Mouse (Mus musculus): ENCODE measurements around the gene Tmem151b. TPM values are rescaled to one million over a fixed set of nuclear protein-coding genes. Genes with fewer than 3 reads are reported as not detected.
A peak's percentile ranks its signal among the peaks of the same experiment; 100 is the strongest.

Tmem151b gene
- total RNA-seq, 2 experiments from 2014 or later, result not detected

DNA sequence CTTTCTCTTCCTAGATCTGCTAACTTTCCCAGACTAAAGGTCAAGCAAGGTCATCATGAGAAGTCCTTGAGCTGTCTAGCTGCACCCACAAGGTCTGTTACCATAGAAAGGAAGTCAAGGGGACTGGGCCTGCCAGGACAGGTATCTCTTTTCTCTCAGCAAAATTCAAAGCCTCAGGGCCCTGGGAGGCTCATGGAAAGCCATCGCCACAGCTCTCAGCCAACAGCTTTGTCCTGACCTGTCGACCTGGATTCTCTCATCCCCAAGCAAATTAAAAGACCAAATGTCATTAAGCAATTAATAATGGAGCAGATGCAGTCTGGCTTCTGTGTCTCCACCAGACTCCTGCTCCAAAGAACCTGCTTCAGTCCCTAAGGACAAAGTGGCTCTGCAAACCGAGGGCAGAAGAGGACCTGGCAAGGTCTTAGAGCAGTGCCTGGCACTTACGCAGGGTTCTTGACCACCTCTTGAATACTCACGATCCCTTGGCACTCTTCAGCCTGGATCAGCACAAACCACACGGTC lies 43.5 kb downstream of the Tmem151b start:
- intact Hi-C loops (cut with DNase I), result no loop called here
- Histone ChIP-seq H3K4me3 (peak overlapping the region; percentile 95), H3K27ac (peak overlapping the region; percentile 95)
- no peak for DNase-seq
- TF ChIP-seq CTCF (IDR thresholded peaks at IDR 0.05), result no peak

DNA sequence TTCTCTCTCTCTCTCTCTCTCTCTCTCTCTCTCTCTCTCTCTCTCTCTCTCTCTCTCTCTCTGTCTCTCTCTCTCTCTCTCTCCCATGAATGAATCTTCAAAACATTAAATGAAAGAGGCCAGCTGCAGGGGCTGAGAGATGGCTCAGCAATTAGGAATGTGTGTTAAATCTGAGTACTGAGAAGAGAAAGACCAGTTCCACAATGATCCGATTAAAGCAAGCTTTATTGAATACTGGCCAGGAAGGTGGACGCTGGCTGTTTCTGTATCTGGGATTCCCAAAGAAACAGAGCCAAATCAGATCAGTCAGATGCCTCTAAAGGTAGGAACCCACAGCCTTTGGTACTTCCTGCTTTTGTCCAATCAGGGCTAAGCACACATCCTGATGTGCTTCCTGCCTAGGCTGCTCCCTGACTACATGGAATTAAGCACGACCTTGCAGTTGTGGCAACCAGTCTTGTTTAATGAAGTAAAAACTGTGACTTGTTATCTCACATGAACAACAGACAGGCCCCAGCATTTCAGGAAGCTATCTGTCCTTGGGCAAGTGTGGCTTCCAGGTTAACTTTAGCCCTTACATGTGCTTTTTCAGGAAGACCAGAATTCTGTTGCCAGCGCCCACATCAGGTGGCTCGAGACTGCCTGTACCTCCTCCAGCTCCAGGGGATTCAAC lies 46.0 kb downstream of the Tmem151b start:
- Histone ChIP-seq H3K4me3 (no peak overlapping the region), H3K27ac (peak overlapping the region; percentile 12; the same call in 1 of the 2 replicates)
- DNase-seq, result no peak
- no peak for TF ChIP-seq CTCF (IDR thresholded peaks at IDR 0.05)
- intact Hi-C loops (cut with DNase I), result no loop called here

DNA sequence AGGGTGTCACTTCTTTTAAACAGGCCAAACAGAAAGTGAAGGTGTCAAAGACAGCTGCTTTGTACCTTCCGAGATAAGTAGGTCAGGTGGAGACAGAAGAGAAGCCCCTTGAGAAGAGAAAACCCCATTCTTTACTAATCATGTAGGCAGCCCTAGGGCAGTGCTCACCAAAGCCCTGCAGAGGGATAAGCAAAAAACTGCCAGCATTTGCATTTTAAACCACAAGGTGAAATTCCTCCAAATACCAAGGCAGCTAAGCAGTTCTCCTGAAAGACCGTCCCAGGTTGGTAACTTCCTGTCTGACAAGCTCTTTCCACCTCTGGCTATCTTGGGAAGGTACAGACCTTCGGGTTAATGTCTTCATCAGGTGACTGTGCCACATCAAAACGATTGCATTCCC lies 47.2 kb downstream of the Tmem151b start:
- no peak for DNase-seq
- H3K27ac ChIP-seq, result no peak overlapping the region
- no peak overlapping the region for H3K4me3 ChIP-seq
- intact Hi-C loops (cut with DNase I), result no loop called here
- TF ChIP-seq CTCF (IDR thresholded peaks at IDR 0.05), result no peak

DNA sequence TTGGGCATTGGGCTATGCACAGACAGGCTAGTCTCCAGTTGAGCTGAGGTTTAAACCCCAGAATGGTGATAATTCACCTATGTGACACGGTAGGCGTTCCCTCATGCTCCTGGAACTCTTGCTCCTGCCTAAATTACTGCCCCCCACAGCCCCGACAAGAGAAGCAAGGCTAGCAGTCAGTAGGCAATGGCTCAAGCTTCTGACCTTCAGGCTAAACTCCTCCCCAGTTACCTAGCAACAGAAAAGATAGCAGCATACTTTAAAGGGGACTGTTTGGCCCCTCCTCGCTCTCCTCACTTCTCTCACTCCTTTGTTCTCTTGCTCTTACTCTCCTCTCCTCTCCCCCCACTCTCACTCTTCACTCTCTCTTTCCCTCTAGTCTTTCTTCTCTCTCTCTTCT lies 48.5 kb downstream of the Tmem151b start:
- TF ChIP-seq CTCF (IDR thresholded peaks at IDR 0.05), result no peak
- intact Hi-C loops (cut with DNase I), result no loop called here
- Histone ChIP-seq H3K27ac (no peak overlapping the region), H3K4me3 (no peak overlapping the region)
- no peak for DNase-seq

DNA sequence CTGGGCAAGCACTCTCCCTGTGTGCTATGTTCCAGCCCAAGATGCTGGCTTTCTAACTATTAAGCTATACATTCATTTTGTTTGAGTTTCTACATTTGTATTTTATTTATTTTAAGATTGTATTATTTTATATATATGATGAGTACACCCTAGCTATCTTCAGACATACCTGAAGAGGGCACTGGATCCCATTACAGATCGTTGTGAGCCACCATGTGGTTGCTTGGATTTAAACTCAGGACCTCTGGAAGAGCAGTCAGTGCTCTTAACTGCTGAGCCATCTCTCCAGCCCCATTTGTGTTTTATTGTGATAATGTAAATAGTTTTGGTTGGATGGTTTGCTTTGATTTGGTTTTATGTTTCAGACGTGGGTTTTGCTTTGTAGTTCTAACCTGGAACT lies 50.0 kb downstream of the Tmem151b start:
- no peak for TF ChIP-seq CTCF (IDR thresholded peaks at IDR 0.05)
- intact Hi-C loops (cut with DNase I), result no loop called here
- H3K4me3 ChIP-seq, result no peak overlapping the region
- no peak for DNase-seq
- no peak overlapping the region for H3K27ac ChIP-seq

DNA sequence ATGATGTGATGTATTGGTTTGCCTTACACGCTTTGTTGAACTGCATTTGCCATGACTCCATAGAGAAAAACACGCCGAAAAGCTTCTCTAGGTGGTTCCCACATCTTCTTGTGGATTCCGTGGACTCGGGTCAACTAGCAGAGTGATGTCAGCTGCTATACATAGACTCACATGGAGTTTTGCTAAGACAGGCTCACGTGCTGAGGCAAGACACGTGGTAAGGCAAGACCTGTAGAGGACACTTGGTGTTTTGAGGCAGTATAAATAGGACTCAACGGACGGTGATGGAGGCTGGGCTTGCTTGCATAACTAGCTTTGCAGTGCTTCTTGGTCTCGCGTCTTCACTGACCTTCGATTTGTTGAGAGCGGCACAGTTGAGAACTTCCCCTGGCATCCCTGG lies 51.1 kb downstream of the Tmem151b start:
- intact Hi-C loops (cut with DNase I), result no loop called here
- TF ChIP-seq CTCF (IDR thresholded peaks at IDR 0.05), result no peak
- Histone ChIP-seq H3K27ac (no peak overlapping the region; the same call in 1 of the 2 replicates), H3K4me3 (no peak overlapping the region)
- no peak for DNase-seq

DNA sequence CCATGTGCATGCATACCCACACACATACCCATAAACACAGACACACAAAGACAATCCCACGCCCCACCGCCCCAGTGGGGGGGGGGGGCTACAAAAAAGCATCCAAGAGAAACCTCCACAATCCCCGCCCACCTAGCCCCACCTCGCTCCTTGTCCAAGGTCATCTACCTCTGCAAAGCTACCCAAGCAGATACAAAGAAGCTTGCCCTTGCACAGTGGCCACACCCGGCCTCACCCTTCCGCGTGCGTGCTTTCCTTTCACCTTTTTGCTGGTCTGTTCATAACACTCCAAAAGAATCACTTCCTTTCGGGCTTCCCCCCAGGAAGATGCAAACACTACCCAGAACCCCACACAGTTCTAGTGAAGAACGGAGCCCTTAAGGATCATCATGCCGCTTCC lies 54.1 kb downstream of the Tmem151b start:
- Histone ChIP-seq H3K27ac (no peak overlapping the region), H3K4me3 (no peak overlapping the region)
- intact Hi-C loops (cut with DNase I), result no loop called here
- DNase-seq, result no peak
- no peak for TF ChIP-seq CTCF (IDR thresholded peaks at IDR 0.05)

Other genes with a start within 250 kb of the Tmem151b start
- 10 to 100 TPM; 39.5 to 41.3 TPM for gene Cdc5l, start 115.9 kb downstream of the Tmem151b start, total RNA-seq (2021)
- not detected for gene Spats1, start 74.3 kb downstream of the Tmem151b start, total RNA-seq (2021)
- gene Aars2, start 42.8 kb downstream of the Tmem151b start, total RNA-seq (2021), result 10 to 100 TPM; 13.4 to 15.8 TPM
- not detected for gene Tcte1, start 26.2 kb downstream of the Tmem151b start, total RNA-seq (2021)
- gene Nfkbie, start 6.0 kb upstream of the Tmem151b start, total RNA-seq (2021), result under 1 TPM; 0.36 to 0.43 TPM
- 10 to 100 TPM; 16.0 to 17.3 TPM for gene Slc35b2, start 14.2 kb upstream of the Tmem151b start, total RNA-seq (2021)
- gene Hsp90ab1, start 23.6 kb upstream of the Tmem151b start, total RNA-seq (2021), result 1,000 to 10,000 TPM; 1,106 to 1,162 TPM
- 10 to 100 TPM; 27.4 to 44.7 TPM for gene Slc29a1, start 49.9 kb upstream of the Tmem151b start, total RNA-seq (2021)
- gene Mymx, start 52.4 kb upstream of the Tmem151b start, total RNA-seq (2021), result under 1 TPM in 1 of 2 experiments, not detected in 1; 0.36 TPM
- gene Capn11, start 109.6 kb upstream of the Tmem151b start, total RNA-seq (2021), result under 1 TPM; 0.59 to 0.98 TPM
- gene Mrpl14, start 136.6 kb upstream of the Tmem151b start, total RNA-seq (2021), result 100 to 1,000 TPM in 1 of 2 experiments, 10 to 100 TPM in 1; 99.5 to 139 TPM
- gene Tmem63b, start 137.2 kb upstream of the Tmem151b start, total RNA-seq (2021), result 10 to 100 TPM; 66.5 to 81.6 TPM
- under 1 TPM in 1 of 2 experiments, not detected in 1; 0.50 TPM for gene 1600014C23Rik, start 184.2 kb upstream of the Tmem151b start, total RNA-seq (2021)